Comparison of ENCODE assay signal across 8 mouse cellular contexts in the genomic region with DNA sequence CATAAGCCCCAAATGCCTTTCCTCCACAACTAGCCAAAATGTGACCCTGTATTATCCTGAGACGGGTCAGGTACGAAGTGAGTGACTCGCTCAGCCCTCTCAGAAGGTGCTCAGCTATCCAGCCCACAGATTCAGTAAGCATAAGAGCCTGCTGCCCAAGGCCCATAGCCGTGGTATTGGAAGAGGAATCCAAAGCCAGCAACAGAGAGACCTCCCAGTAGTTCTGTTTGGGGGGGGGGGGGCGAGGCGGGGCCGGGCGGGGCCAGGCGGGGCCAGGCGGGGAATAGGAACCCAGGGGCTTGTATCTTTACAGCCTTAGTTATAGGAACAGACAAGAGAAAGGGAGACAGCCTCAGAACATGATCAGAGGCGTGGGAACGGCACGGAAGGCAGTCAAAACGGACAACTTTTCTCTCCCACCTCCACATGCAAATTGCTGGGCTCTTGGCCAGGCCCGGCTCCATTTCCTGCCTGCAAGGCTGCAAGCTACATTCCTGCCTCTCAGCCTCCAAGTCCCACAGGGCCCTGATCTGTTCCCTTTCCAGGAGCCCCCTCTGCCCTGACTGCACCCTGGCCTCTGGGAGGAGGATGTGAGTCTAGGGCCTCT. TPM values are rescaled to one million over a fixed set of nuclear protein-coding genes. Genes with fewer than 3 reads are reported as not detected.
A peak's percentile ranks its signal among the peaks of the same experiment; 100 is the strongest.
DNase-seq lines count a peak whose midpoint lies in the region; ATAC-seq and TF ChIP-seq lines count a peak whose summit lies in the region.

No protein-coding gene starts in this region.

- H3K9ac ChIP-seq in embryonic facial prominence, embryonic 12.5 days: no peak overlapping the region
- H3K9ac ChIP-seq in heart, adult 2 months (ENCODE audit: low read depth, low read length): peak overlapping the region; percentile 27; the same call in 1 of the 2 replicates
- H3K9ac ChIP-seq in stomach, embryonic 15.5 days: no peak overlapping the region

- H3K9me3 ChIP-seq in embryonic facial prominence, embryonic 12.5 days: no peaks in the 10 kb centered on the region
- H3K9me3 ChIP-seq in stomach, embryonic 15.5 days: no peaks in the 10 kb centered on the region

- H3K4me3 ChIP-seq in embryonic facial prominence, embryonic 12.5 days: no peak overlapping the region
- H3K4me3 ChIP-seq in heart, adult 2 months: peak overlapping the region; percentile 40
- peak overlapping the region; percentile 16; the same call in 1 of the 2 replicates for H3K4me3 ChIP-seq in stomach, embryonic 15.5 days (replicated peaks)

- TF ChIP-seq CTCF in heart, adult 2 months (IDR thresholded peaks at IDR 0.05): peak; percentile 42

- H3K27ac ChIP-seq in embryonic facial prominence, embryonic 12.5 days: peak overlapping the region; percentile 90
- H3K27ac ChIP-seq in heart, adult 2 months: peak overlapping the region; percentile 93
- peak overlapping the region; percentile 91 for H3K27ac ChIP-seq in stomach, embryonic 15.5 days

- peaks cover 7% of the 10 kb centered on the region for H3K27me3 ChIP-seq in embryonic facial prominence, embryonic 12.5 days
- H3K27me3 ChIP-seq in heart, adult 2 months (ENCODE audit: control insufficient read depth, insufficient read depth, low read length): no peaks in the 10 kb centered on the region
- H3K27me3 ChIP-seq in stomach, embryonic 15.5 days (replicated peaks): no peaks in the 10 kb centered on the region

- no peaks in the 10 kb centered on the region for H3K36me3 ChIP-seq in embryonic facial prominence, embryonic 12.5 days
- no peaks in the 10 kb centered on the region for H3K36me3 ChIP-seq in heart, adult 2 months (ENCODE audit: control insufficient read depth, insufficient read depth, low read length)
- no peaks in the 10 kb centered on the region; the same call in 1 of the 2 replicates for H3K36me3 ChIP-seq in stomach, embryonic 15.5 days

- peak; percentile 65; the same call in 1 of the 2 replicates for ATAC-seq in embryonic facial prominence, embryonic 12.5 days (ENCODE audit: insufficient number of reproducible peaks, insufficient read depth, low FRiP score, low TSS enrichment)
- peak; percentile 53 for ATAC-seq in stomach, embryonic 15.5 days (ENCODE audit: insufficient read depth, low FRiP score, low read depth)

- peak; percentile 89 for DNase-seq in NIH3T3 (ENCODE audit: low read depth)
- peak; percentile 85 to 86 for DNase-seq in heart, adult 2 months
- DNase-seq in kidney, adult 11 months: peak; percentile 74
- peak; percentile 69 to 92 for DNase-seq in left cerebral cortex, postnatal 10 days (ENCODE audit: extremely low spot score in 1 of 2, low spot score in 2 of 2)
- DNase-seq in lung, postnatal 4 days: peak; percentile 81 to 89
- no peak for DNase-seq in cerebellum, adult 9-10 months

- peak overlapping the region; percentile 34 for H3K4me2 ChIP-seq in embryonic facial prominence, embryonic 12.5 days (replicated peaks)
- H3K4me2 ChIP-seq in stomach, embryonic 15.5 days: peak overlapping the region; percentile 46

- TF ChIP-seq POLR2A in heart, adult 2 months (IDR thresholded peaks at IDR 0.05; ENCODE audit: insufficient read depth, low read depth, low read length): no peak; the same call in 1 of the 2 replicates

- WGBS in embryonic facial prominence, embryonic 12.5 days: 13% methylated on average over 14 of the region's 15 CpGs
- WGBS in heart, adult 2 months: 14% methylated on average over 11 of the region's 15 CpGs
- WGBS in stomach, embryonic 15.5 days: 16% methylated on average over 14 of the region's 15 CpGs

- intact Hi-C loops in heart, adult 2 months (cut with DNase I): loop anchor here (10.0 kb wide), 1 partner anchor 211 kb away; a partner anchor contains a TSS
- intact Hi-C loops in left cerebral cortex, postnatal 10 days (cut with DNase I): no loop called here

- peaks cover 53% of the 10 kb centered on the region for H3K4me1 ChIP-seq in embryonic facial prominence, embryonic 12.5 days
- H3K4me1 ChIP-seq in heart, adult 2 months (ENCODE audit: control insufficient read depth, insufficient read depth, low read length): peaks cover 18% of the 10 kb centered on the region
- H3K4me1 ChIP-seq in stomach, embryonic 15.5 days: peaks cover 53% of the 10 kb centered on the region

- no peaks in the 10 kb centered on the region for H3K79me2 ChIP-seq in heart, adult 2 months (replicated peaks; ENCODE audit: control insufficient read depth, insufficient read depth, low read length)

- TF ChIP-seq EP300 in heart, adult 2 months (IDR thresholded peaks at IDR 0.05; ENCODE audit: insufficient read depth, low read depth, low read length): no peak

RNA-seq across cellular contexts. Expression of a gene that starts 15.4 kb away (rescaled TPM):
- polyA plus RNA-seq in embryonic facial prominence, embryonic 12.5 days (2016; fragmentation: Nextera tagmentation; extraction: Ambion mirVana): 0.28 and 0.31 TPM in 2 replicates
- under 1 TPM; 0.36 to 0.47 TPM for total RNA-seq in heart, adult 2 months (2021)
- 0.26 and 1.1 TPM in 2 replicates for polyA plus RNA-seq in heart, adult 2 months (2012; rRNA removed)
- total RNA-seq in left cerebral cortex, postnatal 10 days (2021): under 1 TPM; 0.10 to 0.64 TPM
- 0.37 and 0.53 TPM in 2 replicates for polyA plus RNA-seq in stomach, embryonic 15.5 days (2015; fragmentation: Nextera tagmentation; extraction: Ambion mirVana)

RNA-seq across cellular contexts. Expression of a gene that starts 31.2 kb away (rescaled TPM):
- polyA plus RNA-seq in embryonic facial prominence, embryonic 12.5 days (2016; fragmentation: Nextera tagmentation; extraction: Ambion mirVana): 40.0 and 51.7 TPM in 2 replicates
- total RNA-seq in heart, adult 2 months (2021): under 1 TPM; 0.14 to 0.16 TPM
- polyA plus RNA-seq in heart, adult 2 months (2012; rRNA removed): 0.38 and 0.57 TPM in 2 replicates
- under 1 TPM; 0.34 to 0.62 TPM for total RNA-seq in left cerebral cortex, postnatal 10 days (2021)
- 1.9 and 2.2 TPM in 2 replicates for polyA plus RNA-seq in stomach, embryonic 15.5 days (2015; fragmentation: Nextera tagmentation; extraction: Ambion mirVana)

RNA-seq across cellular contexts. Expression of a gene that starts 33.0 kb away (rescaled TPM):
- 1.7 and 1.9 TPM in 2 replicates for polyA plus RNA-seq in embryonic facial prominence, embryonic 12.5 days (2016; fragmentation: Nextera tagmentation; extraction: Ambion mirVana)
- total RNA-seq in heart, adult 2 months (2021): under 1 TPM in 1 of 2 experiments, not detected in 1; 0.05 TPM
- 0.04 TPM in 1 of 2 replicates, not detected in the other for polyA plus RNA-seq in heart, adult 2 months (2012; rRNA removed)
- total RNA-seq in left cerebral cortex, postnatal 10 days (2021): under 1 TPM; 0.30 to 0.39 TPM
- 0.59 and 0.89 TPM in 2 replicates for polyA plus RNA-seq in stomach, embryonic 15.5 days (2015; fragmentation: Nextera tagmentation; extraction: Ambion mirVana)

Comparison
In these comparisons a context has a peak if more than half of its experiments do, and no peak if none do; other contexts are left out.
1. RNA of a gene that starts 31.2 kb away (polyA plus RNA-seq): 40.0 to 51.7 TPM in embryonic facial prominence, embryonic 12.5 days; 1.9 to 2.2 TPM in stomach, embryonic 15.5 days and 0.38 to 0.57 TPM in heart, adult 2 months; every median in the first group is over 10 times any median in the second.
2. Peak in every context shown above with its lines, with median percentiles within 50 percentile points of each other: H3K27ac ChIP-seq.